Mouse (Mus musculus): Measurements from ENCODE around the gene Spag16. TPM values are rescaled to one million over a fixed set of nuclear protein-coding genes. Genes with fewer than 3 reads are reported as not detected.

Gene Spag16
- polyA plus RNA-seq, 1 experiment from 2014 or later: 2.2 TPM

GRCm38 (mm10) chr1:70284140-70284539, 457.4 kb downstream of the Spag16 start:
- 68% methylated on average over 1 of the region's 1 CpGs for WGBS
- Histone ChIP-seq H3K9ac (replicated peaks; ENCODE audit: low read length) (no peak overlapping the region), H3K4me1 (ENCODE audit: control insufficient read depth, insufficient read depth, low read length) (no peaks in the 10 kb centered on the region), H3K27ac (replicated peaks; ENCODE audit: low read depth, low read length) (no peak overlapping the region), H3K4me2 (ENCODE audit: low read length) (no peak overlapping the region), H3K36me3 (ENCODE audit: control insufficient read depth, insufficient read depth, low read length) (no peaks in the 10 kb centered on the region), H3K4me3 (replicated peaks; ENCODE audit: low read depth, low read length) (no peak overlapping the region), H3K27me3 (ENCODE audit: control insufficient read depth, insufficient read depth, low read length) (no peaks in the 10 kb centered on the region), H3K9me3 (ENCODE audit: control insufficient read depth, low read length) (no peaks in the 10 kb centered on the region)
- DNase-seq (no peak), ATAC-seq (ENCODE audit: low FRiP score, low TSS enrichment) (no peak)

- ATAC-seq (ENCODE audit: low FRiP score, low TSS enrichment) (no peak), DNase-seq (peak; percentile 50)
- H3K4me3 ChIP-seq (replicated peaks; ENCODE audit: low read depth, low read length): no peak overlapping the region
- H3K27ac ChIP-seq (replicated peaks; ENCODE audit: low read depth, low read length): peak overlapping the region; percentile 49; the same call in 1 of the 2 replicates
- no peaks in the 10 kb centered on the region for H3K27me3 ChIP-seq (ENCODE audit: control insufficient read depth, insufficient read depth, low read length)
- no peaks in the 10 kb centered on the region for H3K36me3 ChIP-seq (ENCODE audit: control insufficient read depth, insufficient read depth, low read length)
- H3K9me3 ChIP-seq (ENCODE audit: control insufficient read depth, low read length): no peaks in the 10 kb centered on the region
- no peak overlapping the region for H3K9ac ChIP-seq (replicated peaks; ENCODE audit: low read length)
- 0 out of 2 replicates have a peak, but pooled peaks cover 5% of the 10 kb centered on the region for H3K4me1 ChIP-seq (ENCODE audit: control insufficient read depth, insufficient read depth, low read length)
- 63% methylated on average over 13 of the region's 13 CpGs for WGBS
- H3K4me2 ChIP-seq (ENCODE audit: low read length): peak overlapping the region; percentile 36
Measured at GRCm38 (mm10) chr1:70316128-70316765, 489.5 kb downstream of the Spag16 start.

DNA sequence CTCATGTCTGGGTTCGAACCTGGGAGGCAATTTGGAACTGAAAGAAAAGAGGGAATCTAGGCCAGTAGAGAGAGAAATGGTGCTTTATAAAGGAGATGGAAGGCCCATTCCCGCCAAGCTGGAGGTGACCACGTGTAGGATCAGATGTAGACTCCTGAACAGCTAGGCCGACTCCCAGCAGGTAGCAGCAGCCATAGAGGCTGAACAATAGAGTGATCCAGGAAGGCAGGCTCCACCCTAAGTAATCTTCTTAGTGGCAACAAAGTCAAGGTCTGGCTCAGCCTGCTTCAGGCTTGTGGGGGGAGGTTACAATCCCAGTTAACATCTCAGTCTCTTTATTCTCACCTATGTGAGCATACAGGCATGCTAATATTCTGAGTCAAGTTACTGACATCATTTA, 494.2 kb downstream of the Spag16 start:
- Histone ChIP-seq H3K9ac (replicated peaks; ENCODE audit: low read length) (no peak overlapping the region), H3K4me2 (ENCODE audit: low read length) (no peak overlapping the region), H3K36me3 (ENCODE audit: control insufficient read depth, insufficient read depth, low read length) (no peaks in the 10 kb centered on the region), H3K27ac (replicated peaks; ENCODE audit: low read depth, low read length) (no peak overlapping the region), H3K9me3 (ENCODE audit: control insufficient read depth, low read length) (no peaks in the 10 kb centered on the region), H3K4me3 (replicated peaks; ENCODE audit: low read depth, low read length) (no peak overlapping the region), H3K4me1 (ENCODE audit: control insufficient read depth, insufficient read depth, low read length) (0 out of 2 replicates have a peak, but pooled peaks cover 5% of the 10 kb centered on the region), H3K27me3 (ENCODE audit: control insufficient read depth, insufficient read depth, low read length) (no peaks in the 10 kb centered on the region)
- DNase-seq (no peak), ATAC-seq (ENCODE audit: low FRiP score, low TSS enrichment) (no peak)
- 70% methylated on average over 4 of the region's 4 CpGs for WGBS

- 53% methylated on average over 2 of the region's 2 CpGs for WGBS
- DNase-seq (no peak), ATAC-seq (ENCODE audit: low FRiP score, low TSS enrichment) (no peak)
- no peak overlapping the region for H3K4me2 ChIP-seq (ENCODE audit: low read length)
- H3K27me3 ChIP-seq (ENCODE audit: control insufficient read depth, insufficient read depth, low read length): no peaks in the 10 kb centered on the region
- no peaks in the 10 kb centered on the region for H3K4me1 ChIP-seq (ENCODE audit: control insufficient read depth, insufficient read depth, low read length)
- no peak overlapping the region for H3K4me3 ChIP-seq (replicated peaks; ENCODE audit: low read depth, low read length)
- no peak overlapping the region for H3K27ac ChIP-seq (replicated peaks; ENCODE audit: low read depth, low read length)
- H3K9me3 ChIP-seq (ENCODE audit: control insufficient read depth, low read length): no peaks in the 10 kb centered on the region
- no peak overlapping the region for H3K9ac ChIP-seq (replicated peaks; ENCODE audit: low read length)
- no peaks in the 10 kb centered on the region for H3K36me3 ChIP-seq (ENCODE audit: control insufficient read depth, insufficient read depth, low read length)
Measured at GRCm38 (mm10) chr1:70346179-70346578, 519.4 kb downstream of the Spag16 start.

DNA sequence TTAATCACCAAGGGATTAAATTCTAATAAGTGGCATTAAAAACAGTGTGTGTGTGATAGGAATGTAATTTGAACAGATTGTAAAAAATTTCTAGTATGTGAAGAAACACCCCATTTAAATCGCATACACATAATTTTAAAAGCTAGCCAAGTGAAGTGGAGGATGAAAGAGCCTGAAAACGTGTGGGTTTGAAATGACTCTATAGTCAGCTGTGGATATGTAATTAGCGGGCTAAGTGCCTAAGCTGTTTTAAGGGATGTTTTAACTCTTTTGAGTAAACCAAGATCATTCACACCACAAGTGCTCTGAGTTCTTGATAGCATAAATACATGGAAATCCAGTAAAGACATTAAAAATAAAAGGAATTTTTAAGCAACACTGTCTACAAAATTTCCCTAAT, 524.6 kb downstream of the Spag16 start:
- H3K27me3 ChIP-seq (ENCODE audit: control insufficient read depth, insufficient read depth, low read length): no peaks in the 10 kb centered on the region
- no peak overlapping the region for H3K9ac ChIP-seq (replicated peaks; ENCODE audit: low read length)
- ATAC-seq (ENCODE audit: low FRiP score, low TSS enrichment) (no peak), DNase-seq (no peak)
- H3K27ac ChIP-seq (replicated peaks; ENCODE audit: low read depth, low read length): no peak overlapping the region
- H3K4me2 ChIP-seq (ENCODE audit: low read length): no peak overlapping the region
- H3K9me3 ChIP-seq (ENCODE audit: control insufficient read depth, low read length): no peaks in the 10 kb centered on the region
- no peaks in the 10 kb centered on the region for H3K4me1 ChIP-seq (ENCODE audit: control insufficient read depth, insufficient read depth, low read length)
- H3K4me3 ChIP-seq (replicated peaks; ENCODE audit: low read depth, low read length): no peak overlapping the region
- 81% methylated on average over 3 of the region's 3 CpGs for WGBS
- no peaks in the 10 kb centered on the region for H3K36me3 ChIP-seq (ENCODE audit: control insufficient read depth, insufficient read depth, low read length)

- no peaks in the 10 kb centered on the region for H3K36me3 ChIP-seq (ENCODE audit: control insufficient read depth, insufficient read depth, low read length)
- H3K9me3 ChIP-seq (ENCODE audit: control insufficient read depth, low read length): no peaks in the 10 kb centered on the region
- no peak overlapping the region for H3K4me2 ChIP-seq (ENCODE audit: low read length)
- no peak for ATAC-seq (ENCODE audit: low FRiP score, low TSS enrichment)
- no peaks in the 10 kb centered on the region for H3K4me1 ChIP-seq (ENCODE audit: control insufficient read depth, insufficient read depth, low read length)
- H3K27ac ChIP-seq (replicated peaks; ENCODE audit: low read depth, low read length): no peak overlapping the region
- no peaks in the 10 kb centered on the region for H3K27me3 ChIP-seq (ENCODE audit: control insufficient read depth, insufficient read depth, low read length)
- H3K9ac ChIP-seq (replicated peaks; ENCODE audit: low read length): no peak overlapping the region
- DNase-seq: no peak
- no peak overlapping the region for H3K4me3 ChIP-seq (replicated peaks; ENCODE audit: low read depth, low read length)
Measured at GRCm38 (mm10) chr1:70354014-70354413, 527.2 kb downstream of the Spag16 start.

- 88% methylated on average over 4 of the region's 4 CpGs for WGBS
- peak; percentile 3 for DNase-seq
- H3K9ac ChIP-seq (replicated peaks; ENCODE audit: low read length): no peak overlapping the region
Measured at GRCm38 (mm10) chr1:70371721-70372120, 545.0 kb downstream of the Spag16 start.

DNA sequence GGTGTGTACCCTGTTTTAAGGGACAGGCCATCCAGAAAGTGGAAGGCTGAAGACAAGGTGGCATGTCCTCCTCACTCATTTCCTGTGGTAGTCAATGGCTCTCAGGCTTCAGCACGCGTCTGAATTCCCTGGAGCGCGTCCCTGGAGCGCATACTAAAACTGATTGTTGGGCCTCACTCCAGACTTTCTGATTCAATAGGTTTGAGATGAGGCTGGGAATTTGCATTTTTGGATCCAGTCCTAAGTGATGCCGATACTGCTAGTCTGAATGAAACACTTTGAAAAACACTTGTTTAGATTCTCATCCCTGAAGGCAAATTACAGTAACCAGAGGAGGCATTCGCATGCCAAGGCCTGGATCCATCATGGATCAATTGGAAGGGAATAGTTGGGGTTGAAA, 553.3 kb downstream of the Spag16 start:
- H3K27ac ChIP-seq (replicated peaks; ENCODE audit: low read depth, low read length): no peak overlapping the region
- no peaks in the 10 kb centered on the region for H3K9me3 ChIP-seq (ENCODE audit: control insufficient read depth, low read length)
- no peak overlapping the region for H3K4me2 ChIP-seq (ENCODE audit: low read length)
- DNase-seq (peak; percentile 67), ATAC-seq (ENCODE audit: low FRiP score, low TSS enrichment) (no peak; the same call in 1 of the 2 replicates)
- no peaks in the 10 kb centered on the region for H3K36me3 ChIP-seq (ENCODE audit: control insufficient read depth, insufficient read depth, low read length)
- no peak overlapping the region for H3K9ac ChIP-seq (replicated peaks; ENCODE audit: low read length)
- H3K27me3 ChIP-seq (ENCODE audit: control insufficient read depth, insufficient read depth, low read length): no peaks in the 10 kb centered on the region
- WGBS: 60% methylated on average over 7 of the region's 7 CpGs
- H3K4me1 ChIP-seq (ENCODE audit: control insufficient read depth, insufficient read depth, low read length): no peaks in the 10 kb centered on the region
- H3K4me3 ChIP-seq (replicated peaks; ENCODE audit: low read depth, low read length): no peak overlapping the region

More at GRCm38 (mm10) chr1:70371721-70372120, 545.0 kb downstream of the Spag16 start:
- H3K4me1 ChIP-seq (ENCODE audit: control insufficient read depth, insufficient read depth, low read length): no peaks in the 10 kb centered on the region
- H3K27me3 ChIP-seq (ENCODE audit: control insufficient read depth, insufficient read depth, low read length): no peaks in the 10 kb centered on the region
- H3K4me3 ChIP-seq (replicated peaks; ENCODE audit: low read depth, low read length): no peak overlapping the region
- H3K9me3 ChIP-seq (ENCODE audit: control insufficient read depth, low read length): no peaks in the 10 kb centered on the region
- no peak overlapping the region for H3K27ac ChIP-seq (replicated peaks; ENCODE audit: low read depth, low read length)
- no peaks in the 10 kb centered on the region for H3K36me3 ChIP-seq (ENCODE audit: control insufficient read depth, insufficient read depth, low read length)
- no peak overlapping the region for H3K4me2 ChIP-seq (ENCODE audit: low read length)
- no peak for ATAC-seq (ENCODE audit: low FRiP score, low TSS enrichment)

Measured in midbrain, embryonic 14.5 days (tissue).